Mouse (Mus musculus) neural tube, embryonic 13.5 days (tissue): ENCODE data around the gene Camsap1. TPM values are rescaled to one million over a fixed set of nuclear protein-coding genes. Genes with fewer than 3 reads are reported as not detected.

ENCODE experiments used
- ATAC-seq: fragments of 200-750 bp; cut with Nextera tagmentation; 2 replicates; pipeline ENCODE4 v1.8.0; 2017; ENCODE audit warnings: low read depth, mild to moderate bottlenecking, moderate TSS enrichment, moderate library complexity
- H3K27ac ChIP-seq: fragments of 300-500 bp; sonication (generic); replicated peaks from 2 replicates; pipeline ENCODE4 v1.5.1; 2015; ENCODE audit warnings: moderate library complexity, mild to moderate bottlenecking, inconsistent platforms
- H3K27me3 ChIP-seq: fragments of 300-500 bp; sonication (generic); 2 replicates; pipeline ENCODE4 v1.6.1; 2015; ENCODE audit warnings: mild to moderate bottlenecking, inconsistent platforms
- H3K36me3 ChIP-seq: fragments of 300-500 bp; sonication (generic); 2 replicates; pipeline ENCODE4 v1.6.1; 2015; ENCODE audit warnings: mild to moderate bottlenecking, inconsistent platforms
- H3K4me1 ChIP-seq: fragments of 300-500 bp; sonication (generic); replicated peaks from 2 replicates; pipeline ENCODE4 v1.6.1; 2015; ENCODE audit warnings: inconsistent platforms
- H3K4me2 ChIP-seq: fragments of 300-500 bp; sonication (generic); 2 replicates; pipeline ENCODE4 v1.6.1; 2015; ENCODE audit warnings: inconsistent platforms, mild to moderate bottlenecking, moderate library complexity
- H3K4me3 ChIP-seq: fragments of 300-500 bp; sonication (generic); 2 replicates; pipeline ENCODE4 v1.5.1; 2015; ENCODE audit warnings: mild to moderate bottlenecking, inconsistent platforms
- H3K9ac ChIP-seq: fragments of 300-500 bp; sonication (generic); 2 replicates; pipeline ENCODE4 v1.6.1; 2015; ENCODE audit warnings: moderate library complexity, mild to moderate bottlenecking, inconsistent platforms
- H3K9me3 ChIP-seq: fragments of 300-500 bp; sonication (generic); 2 replicates; pipeline ENCODE4 v1.6.1; 2016; ENCODE audit warnings: inconsistent platforms
- WGBS: fragments of 180-500 bp; shearing (Covaris S2); methylation state at CpG from one replicate; pipeline ENCODE4 v1.1.7; 2015; 5-methylcytosine and 5-hydroxymethylcytosine counted together
- polyA plus RNA-seq: library from polyadenylated mRNA; unstranded; fragments of >200 nt; fragmentation: Nextera tagmentation; extraction: Ambion mirVana; gene quantifications from 2 replicates; pipeline ENCODE4 v1.2.1, GENCODE M21; 2015

The Camsap1 gene
- polyA plus RNA-seq, 1 experiment from 2014 or later: 61.4 TPM

- ATAC-seq: no peak
- H3K4me2 ChIP-seq: no peak overlapping the region
- no peak overlapping the region for H3K4me3 ChIP-seq
- no peak overlapping the region for H3K27ac ChIP-seq
- peaks cover 52% of the 10 kb centered on the region for H3K4me1 ChIP-seq
- H3K9me3 ChIP-seq: no peaks in the 10 kb centered on the region
- no peaks in the 10 kb centered on the region for H3K27me3 ChIP-seq
- 93% methylated on average over 4 of the region's 4 CpGs for WGBS
- no peaks in the 10 kb centered on the region; the same call in 1 of the 2 replicates for H3K36me3 ChIP-seq
- no peak overlapping the region for H3K9ac ChIP-seq
Observed at GRCm38 (mm10) chr2:25975141-25975770, 7.8 kb downstream of the Camsap1 start.

GRCm38 (mm10) chr2:25970426-25970825 is 12.7 kb downstream of the Camsap1 start:
- 86% methylated on average over 2 of the region's 2 CpGs for WGBS
- H3K36me3 ChIP-seq: peaks cover 15% of the 10 kb centered on the region
- H3K9ac ChIP-seq: no peak overlapping the region
- no peak overlapping the region for H3K4me2 ChIP-seq
- H3K4me3 ChIP-seq: no peak overlapping the region
- H3K27ac ChIP-seq: no peak overlapping the region
- ATAC-seq: peak; percentile 19; the same call in 1 of the 2 replicates
- peaks cover 37% of the 10 kb centered on the region for H3K4me1 ChIP-seq
- H3K9me3 ChIP-seq: no peaks in the 10 kb centered on the region
- H3K27me3 ChIP-seq: no peaks in the 10 kb centered on the region

- H3K27me3 ChIP-seq: no peaks in the 10 kb centered on the region
Observed at GRCm38 (mm10) chr2:25969319-25969718, 13.8 kb downstream of the Camsap1 start.

GRCm38 (mm10) chr2:25949291-25949690 is 33.8 kb downstream of the Camsap1 start:
- WGBS: 90% methylated on average over 3 of the region's 3 CpGs
- no peak overlapping the region for H3K4me2 ChIP-seq
- ATAC-seq: no peak
- no peak overlapping the region for H3K27ac ChIP-seq
- no peak overlapping the region for H3K4me3 ChIP-seq
- H3K9ac ChIP-seq: no peak overlapping the region
- no peaks in the 10 kb centered on the region for H3K9me3 ChIP-seq
- H3K4me1 ChIP-seq: no peaks in the 10 kb centered on the region
- peaks cover 74% of the 10 kb centered on the region for H3K36me3 ChIP-seq
- H3K27me3 ChIP-seq: no peaks in the 10 kb centered on the region

More at GRCm38 (mm10) chr2:25969319-25969718, 13.8 kb downstream of the Camsap1 start:
- Histone ChIP-seq H3K4me3 (no peak overlapping the region), H3K36me3 (peaks cover 26% of the 10 kb centered on the region), H3K27ac (no peak overlapping the region), H3K9ac (no peak overlapping the region), H3K4me2 (no peak overlapping the region), H3K9me3 (no peaks in the 10 kb centered on the region), H3K4me1 (peaks cover 37% of the 10 kb centered on the region)
- ATAC-seq: no peak
- WGBS: 91% methylated on average over 4 of the region's 4 CpGs

- Histone ChIP-seq H3K27ac (no peak overlapping the region), H3K27me3 (no peaks in the 10 kb centered on the region), H3K4me3 (no peak overlapping the region), H3K36me3 (peaks cover 77% of the 10 kb centered on the region), H3K9ac (no peak overlapping the region), H3K9me3 (no peaks in the 10 kb centered on the region), H3K4me2 (no peak overlapping the region), H3K4me1 (no peaks in the 10 kb centered on the region)
- 82% methylated on average over 3 of the region's 3 CpGs for WGBS
- no peak for ATAC-seq
Observed at GRCm38 (mm10) chr2:25947950-25948349, 35.1 kb downstream of the Camsap1 start.

GRCm38 (mm10) chr2:25943822-25944221 is 39.3 kb downstream of the Camsap1 start:
- H3K4me2 ChIP-seq: no peak overlapping the region
- peaks cover 81% of the 10 kb centered on the region for H3K36me3 ChIP-seq
- H3K27me3 ChIP-seq: no peaks in the 10 kb centered on the region
- H3K27ac ChIP-seq: no peak overlapping the region
- H3K4me3 ChIP-seq: no peak overlapping the region
- no peaks in the 10 kb centered on the region for H3K9me3 ChIP-seq
- H3K4me1 ChIP-seq: no peaks in the 10 kb centered on the region
- H3K9ac ChIP-seq: no peak overlapping the region
- WGBS: 77% methylated on average over 2 of the region's 2 CpGs
- ATAC-seq: no peak

- ATAC-seq: no peak
- 85% methylated on average over 6 of the region's 6 CpGs for whole genome bisulfite sequencing
- Histone ChIP-seq H3K4me2 (no peak overlapping the region), H3K9me3 (no peaks in the 10 kb centered on the region), H3K4me1 (no peaks in the 10 kb centered on the region), H3K4me3 (no peak overlapping the region), H3K27ac (no peak overlapping the region), H3K27me3 (no peaks in the 10 kb centered on the region), H3K36me3 (peaks cover 100% of the 10 kb centered on the region), H3K9ac (no peak overlapping the region)
Observed at GRCm38 (mm10) chr2:25940503-25940902, 42.6 kb downstream of the Camsap1 start.

- Histone ChIP-seq H3K4me3 (no peak overlapping the region), H3K9me3 (no peaks in the 10 kb centered on the region), H3K9ac (no peak overlapping the region), H3K4me2 (no peak overlapping the region), H3K27me3 (no peaks in the 10 kb centered on the region), H3K27ac (no peak overlapping the region), H3K4me1 (no peaks in the 10 kb centered on the region), H3K36me3 (peaks cover 95% of the 10 kb centered on the region)
- ATAC-seq: no peak; the same call in 1 of the 2 replicates
- 84% methylated on average over 6 of the region's 6 CpGs for WGBS
Observed at GRCm38 (mm10) chr2:25931249-25931859, 51.7 kb downstream of the Camsap1 start.

GRCm38 (mm10) chr2:25927821-25928220 is 55.3 kb downstream of the Camsap1 start:
- no peak overlapping the region for H3K27ac ChIP-seq
- no peaks in the 10 kb centered on the region for H3K4me1 ChIP-seq
- no peak overlapping the region for H3K4me2 ChIP-seq
- no peak overlapping the region for H3K4me3 ChIP-seq
- no peaks in the 10 kb centered on the region for H3K27me3 ChIP-seq
- H3K36me3 ChIP-seq: peaks cover 87% of the 10 kb centered on the region
- no peak overlapping the region for H3K9ac ChIP-seq
- ATAC-seq: no peak
- no peaks in the 10 kb centered on the region for H3K9me3 ChIP-seq
- 95% methylated on average over 7 of the region's 7 CpGs for WGBS

GRCm38 (mm10) chr2:25924934-25925333 is 58.1 kb downstream of the Camsap1 start:
- Histone ChIP-seq H3K36me3 (peaks cover 69% of the 10 kb centered on the region), H3K4me1 (peaks cover 5% of the 10 kb centered on the region; the same call in 1 of the 2 replicates)

GRCm38 (mm10) chr2:25923799-25924198 is 59.3 kb downstream of the Camsap1 start:
- H3K4me3 ChIP-seq: no peak overlapping the region
- peaks cover 9% of the 10 kb centered on the region; the same call in 1 of the 2 replicates for H3K4me1 ChIP-seq
- H3K9me3 ChIP-seq: no peaks in the 10 kb centered on the region
- no peak overlapping the region for H3K9ac ChIP-seq
- H3K27ac ChIP-seq: no peak overlapping the region
- 73% methylated on average over 2 of the region's 2 CpGs for WGBS
- H3K4me2 ChIP-seq: no peak overlapping the region
- no peak for ATAC-seq
- H3K27me3 ChIP-seq: no peaks in the 10 kb centered on the region
- peaks cover 60% of the 10 kb centered on the region for H3K36me3 ChIP-seq

More at GRCm38 (mm10) chr2:25924934-25925333, 58.1 kb downstream of the Camsap1 start:
- WGBS: 91% methylated on average over 4 of the region's 4 CpGs
- no peak overlapping the region for H3K27ac ChIP-seq
- no peak overlapping the region for H3K4me2 ChIP-seq
- H3K4me3 ChIP-seq: no peak overlapping the region
- H3K27me3 ChIP-seq: no peaks in the 10 kb centered on the region
- no peak for ATAC-seq
- no peak overlapping the region for H3K9ac ChIP-seq
- H3K9me3 ChIP-seq: no peaks in the 10 kb centered on the region

- Histone ChIP-seq H3K27ac (no peak overlapping the region), H3K4me2 (no peak overlapping the region), H3K9me3 (no peaks in the 10 kb centered on the region), H3K27me3 (no peaks in the 10 kb centered on the region), H3K4me3 (no peak overlapping the region), H3K36me3 (peaks cover 24% of the 10 kb centered on the region), H3K9ac (no peak overlapping the region), H3K4me1 (peaks cover 9% of the 10 kb centered on the region; the same call in 1 of the 2 replicates)
- WGBS: 65% methylated on average over 3 of the region's 3 CpGs
- ATAC-seq: 0 out of 2 replicates have a peak, but pooled peaks have one; percentile 11
Observed at GRCm38 (mm10) chr2:25919972-25920371, 63.1 kb downstream of the Camsap1 start.
